Mouse (Mus musculus) small intestine, adult 2 months (tissue): Measurements from ENCODE around the gene Olfr9.

ENCODE experiments used
- CTCF ChIP-seq: fragments of 200-500 bp; IDR thresholded peaks from 2 replicates; pipeline ENCODE4 v1.5.1; 2012; ENCODE audit warnings: low read depth, mild to moderate bottlenecking, control low read depth, inconsistent platforms, low read length, moderate library complexity, mixed read lengths; ENCODE audit not compliant: insufficient replicate concordance, insufficient read length; ENCODE audit errors: extremely low read depth
- POLR2A ChIP-seq: fragments of 200-500 bp; IDR thresholded peaks from 2 replicates; pipeline ENCODE4 v1.6.1; 2012; ENCODE audit warnings: low read depth, mild to moderate bottlenecking, control low read depth, inconsistent platforms, low read length, moderate library complexity

DNA sequence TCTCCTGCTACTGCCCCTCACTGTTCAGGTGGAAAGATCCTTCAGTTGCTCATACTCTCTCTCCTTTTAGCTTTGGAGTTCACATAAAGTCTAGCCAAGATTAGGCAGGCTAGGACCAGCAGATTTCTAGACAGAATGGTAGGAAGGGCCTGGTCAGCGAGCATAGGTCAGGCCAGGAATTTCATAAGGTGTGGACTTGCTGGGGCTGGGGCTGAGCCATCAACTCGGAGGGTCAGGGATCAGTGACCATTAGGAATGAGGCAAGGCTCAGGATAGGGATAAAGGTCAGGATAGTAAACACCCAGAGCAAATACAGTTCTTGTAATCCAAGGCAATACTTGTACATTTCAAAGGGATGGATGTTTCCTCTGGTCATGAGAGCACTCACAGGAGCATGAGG is 24.3 kb upstream of the Olfr9 start:
- TF ChIP-seq CTCF, result no peak
- TF ChIP-seq POLR2A, result no peak
